Mouse (Mus musculus): ENCODE results near the gene Scd1.
"Not testable (repeated sequence)": the region's sequence is repeated elsewhere in the genome, so short reads cannot be mapped to it uniquely, and the experiment has no call there.

Gene Scd1

DNA sequence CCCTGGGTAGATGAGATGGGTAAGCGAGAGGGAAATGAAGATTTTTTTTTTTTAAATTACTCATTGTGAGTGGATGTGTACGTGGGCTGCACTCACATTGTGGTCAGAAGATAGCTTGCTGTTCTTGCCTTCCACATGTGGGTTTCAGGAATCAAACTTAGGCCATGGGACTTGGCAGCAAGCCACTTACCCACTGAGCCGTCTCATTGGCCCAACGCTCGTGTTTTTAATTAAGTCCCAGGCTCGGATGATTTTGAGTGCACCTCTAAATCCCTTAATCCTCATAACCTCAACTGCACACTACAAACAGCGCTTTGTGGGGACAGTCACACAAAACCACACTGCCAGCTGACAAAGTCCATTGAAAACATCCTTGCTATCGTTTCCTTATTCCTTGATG, 38.3 kb downstream of the Scd1 start:
- no peak for DNase-seq (ENCODE audit: inconsistent age in 2 of 2, low spot score in 1 of 2)

DNA sequence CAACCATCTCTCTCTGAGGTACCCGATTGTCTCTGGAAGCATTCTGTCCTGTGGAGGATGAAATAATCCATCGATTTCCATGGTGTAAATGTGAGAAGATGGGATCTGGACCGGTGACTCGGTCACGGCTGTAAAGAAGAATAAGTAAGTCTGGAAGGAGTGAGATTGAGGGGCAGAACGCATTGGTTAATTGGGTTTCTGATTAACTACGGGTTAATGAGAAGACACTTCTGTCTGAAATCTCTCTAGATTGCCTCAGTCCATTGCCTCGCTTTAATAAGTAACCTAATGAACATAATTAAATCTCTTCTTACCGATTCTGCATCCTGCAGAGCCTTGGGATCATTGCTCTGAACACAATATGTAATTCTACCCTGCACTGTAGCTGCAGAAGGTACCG, 40.6 kb downstream of the Scd1 start:
- DNase-seq (ENCODE audit: inconsistent age in 2 of 2, low spot score in 1 of 2) = not testable (repeated sequence)

DNA sequence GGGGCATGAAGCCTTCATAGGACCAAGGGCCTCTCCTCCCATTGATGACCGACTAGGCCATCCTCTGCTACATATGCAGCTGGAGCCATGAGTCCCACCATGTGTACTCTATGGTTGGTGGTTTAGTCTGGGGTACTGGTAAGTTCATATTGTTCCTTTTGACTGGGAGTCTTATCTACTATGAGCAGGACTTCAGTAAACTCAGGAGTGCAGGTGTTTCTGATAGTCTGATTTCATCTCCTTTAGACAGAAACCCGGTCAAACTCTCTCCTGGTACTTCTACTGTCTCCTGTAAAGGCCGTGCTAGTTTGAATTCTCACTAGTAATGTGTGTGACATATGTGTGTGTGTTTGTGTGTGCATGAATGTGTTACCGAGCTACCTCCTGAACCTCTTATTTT, 41.9 kb downstream of the Scd1 start:
- no peak for DNase-seq (ENCODE audit: inconsistent age in 2 of 2, low spot score in 1 of 2)

DNA sequence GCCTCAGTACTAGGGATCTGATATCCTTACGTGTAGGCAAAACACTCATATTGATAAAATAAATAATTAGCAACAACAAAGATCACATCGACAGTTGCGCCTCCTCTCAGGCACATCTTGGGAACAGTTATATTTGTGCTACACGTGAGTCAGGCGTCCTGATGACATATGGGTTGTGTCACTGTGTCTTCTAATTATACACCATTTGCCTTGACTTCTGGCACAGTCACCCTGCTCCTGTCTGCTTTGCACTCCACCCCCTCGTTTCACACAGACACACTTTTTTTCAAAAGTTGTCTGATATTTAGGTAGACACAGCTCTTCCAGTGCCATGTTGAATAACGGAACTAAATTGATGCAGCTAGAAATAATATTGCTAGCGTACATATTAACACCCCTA, 43.6 kb downstream of the Scd1 start:
- DNase-seq (ENCODE audit: inconsistent age in 2 of 2, low spot score in 1 of 2) = peak in 1 of 2 experiments; percentile 60

DNA sequence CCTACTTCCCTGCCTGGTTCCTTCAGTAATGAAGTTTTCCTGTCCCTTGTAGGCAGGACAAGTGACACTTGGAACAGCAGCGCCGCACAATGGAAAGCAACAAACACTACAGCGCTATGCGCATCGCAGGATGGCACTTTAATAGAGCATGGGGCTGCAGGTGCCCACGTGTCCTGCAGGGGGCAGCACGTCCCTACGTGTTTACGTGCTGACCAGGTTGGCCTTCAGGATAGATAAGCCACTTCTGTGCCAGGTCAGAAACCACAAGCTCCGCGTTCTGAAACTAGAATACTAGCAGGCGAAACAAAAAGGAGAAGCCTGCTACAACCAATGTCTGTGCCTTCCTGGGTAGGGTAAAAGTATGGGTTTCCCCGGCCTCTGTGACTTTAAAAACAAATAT, 44.1 kb downstream of the Scd1 start:
- DNase-seq (ENCODE audit: inconsistent age in 2 of 2, low spot score in 1 of 2) = peak; percentile 88 to 94

DNA sequence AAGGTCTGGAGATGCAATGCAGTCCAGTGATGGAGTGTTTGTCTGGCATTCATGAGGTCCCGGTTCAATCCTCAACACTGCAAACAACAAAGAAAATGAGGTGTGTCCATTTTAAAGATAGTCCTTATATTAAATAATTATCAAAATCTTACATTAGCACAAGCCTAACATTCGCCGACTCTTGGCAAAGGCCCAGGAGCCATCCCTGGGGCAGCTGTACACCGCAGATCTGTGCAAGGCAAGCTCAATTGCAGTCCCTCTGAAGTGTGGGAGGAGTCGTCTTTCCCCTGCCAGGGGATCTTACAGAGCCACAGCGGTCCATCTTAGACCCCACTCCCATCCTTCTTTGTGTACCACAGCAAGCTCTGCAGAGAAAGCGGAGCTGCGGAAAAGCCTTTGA, 49.0 kb downstream of the Scd1 start:
- no peak for DNase-seq (ENCODE audit: inconsistent age in 2 of 2, low spot score in 1 of 2)

DNA sequence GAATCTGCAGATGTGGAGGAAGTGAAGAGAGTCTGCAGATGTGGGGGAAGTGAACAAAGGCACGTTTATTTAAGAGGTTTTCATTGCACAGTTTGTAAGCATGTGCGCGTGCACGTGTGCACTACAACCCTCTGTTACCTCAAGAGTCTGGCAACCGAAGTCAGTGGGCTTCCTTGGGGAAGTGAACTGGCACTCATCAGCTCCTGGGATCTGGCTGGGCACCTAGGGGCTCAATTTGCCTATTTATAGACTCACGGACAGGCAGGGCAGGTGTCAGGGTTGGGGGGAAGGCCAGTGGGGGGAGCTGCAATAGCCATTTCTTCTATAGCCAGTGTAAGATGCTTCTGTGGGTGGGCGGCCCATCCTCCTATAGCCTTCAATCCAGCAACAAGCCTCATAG, 55.9 kb downstream of the Scd1 start:
- no peak for DNase-seq (ENCODE audit: inconsistent age in 2 of 2, low spot score in 1 of 2)

DNA sequence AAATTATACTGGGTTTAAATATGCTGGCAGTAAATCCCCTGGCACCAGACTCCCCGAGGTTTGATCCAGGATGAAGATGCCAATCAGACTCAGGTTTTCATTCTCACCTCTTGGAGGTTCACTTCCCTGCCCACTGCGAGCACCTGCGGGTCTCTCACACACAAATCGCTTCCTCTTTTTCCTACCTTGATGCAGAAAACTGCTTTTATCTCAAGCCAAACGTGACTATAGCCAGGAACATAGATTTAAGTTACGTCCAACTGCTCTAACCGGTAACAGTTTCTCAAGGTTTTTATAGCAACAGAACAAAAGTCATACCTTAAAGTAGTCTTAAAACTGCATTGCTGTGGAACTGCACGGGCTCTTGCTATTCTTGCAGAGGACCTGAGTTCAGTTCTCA, 58.0 kb downstream of the Scd1 start:
- DNase-seq (ENCODE audit: inconsistent age in 2 of 2, low spot score in 1 of 2) = no peak

Measured in adrenal gland, adult (tissue).